Mouse (Mus musculus) kidney, postnatal 36 days (tissue): ENCODE data around the gene Pcx.

ENCODE experiments used
- DNase-seq, 2 experiments: peaks; one replicate each; pipeline ENCODE4 v3.0.0; 2021 to 2022; ENCODE audit warnings: mixed read lengths in 2 of 2

Pcx gene

DNA sequence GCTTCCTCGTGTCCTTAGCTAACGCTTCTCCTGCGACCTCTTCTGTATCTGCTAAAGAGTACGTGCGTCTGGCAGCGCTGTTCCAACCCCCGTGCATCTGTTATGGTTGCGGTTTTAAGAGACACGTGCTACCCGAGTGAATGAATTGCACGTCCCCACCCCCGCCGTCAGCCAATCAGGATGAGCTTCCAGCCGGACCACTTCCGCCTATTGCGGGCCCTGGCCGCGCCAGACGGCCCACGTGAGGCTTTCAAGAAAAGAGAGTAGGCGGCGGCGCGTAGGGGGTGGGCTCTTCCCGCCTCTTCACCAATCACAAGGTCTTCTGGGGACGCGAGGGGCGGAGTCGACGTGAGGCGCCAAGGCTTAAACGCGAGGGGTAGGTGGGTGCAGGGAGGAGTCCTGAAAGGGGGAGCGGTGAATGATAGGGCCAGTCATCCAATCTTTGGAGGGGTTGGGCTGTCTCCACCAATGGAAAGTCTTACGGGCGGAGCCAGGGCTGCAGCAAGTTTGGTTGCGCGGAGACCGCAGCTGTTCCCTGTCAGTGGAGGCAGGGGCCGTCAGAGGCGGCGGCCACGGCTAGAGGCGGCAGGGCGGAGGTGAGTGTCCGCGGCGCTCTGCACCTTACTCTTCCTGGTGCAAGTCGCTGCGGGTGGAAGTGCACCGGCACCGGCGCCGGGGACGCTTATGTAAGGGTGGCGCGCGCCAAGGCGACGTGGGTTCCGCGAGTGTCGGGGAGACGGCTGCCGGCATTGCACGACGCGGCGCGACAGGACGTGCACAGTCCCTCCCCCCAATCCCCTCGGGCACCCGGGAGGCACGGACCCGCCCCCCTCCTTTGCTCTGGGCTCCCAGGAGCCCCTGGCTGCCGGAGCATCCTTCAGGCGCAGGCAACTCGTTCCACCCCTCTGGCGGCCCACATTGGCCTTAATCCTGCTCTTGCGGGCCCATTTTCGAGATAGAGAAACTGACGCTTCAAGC lies at the start of gene Pcx:
Gene Pcx (plus strand): TSS at position 487 of the 978 bp plus-strand sequence.
- DNase-seq: peak; percentile 98 to 99

DNA sequence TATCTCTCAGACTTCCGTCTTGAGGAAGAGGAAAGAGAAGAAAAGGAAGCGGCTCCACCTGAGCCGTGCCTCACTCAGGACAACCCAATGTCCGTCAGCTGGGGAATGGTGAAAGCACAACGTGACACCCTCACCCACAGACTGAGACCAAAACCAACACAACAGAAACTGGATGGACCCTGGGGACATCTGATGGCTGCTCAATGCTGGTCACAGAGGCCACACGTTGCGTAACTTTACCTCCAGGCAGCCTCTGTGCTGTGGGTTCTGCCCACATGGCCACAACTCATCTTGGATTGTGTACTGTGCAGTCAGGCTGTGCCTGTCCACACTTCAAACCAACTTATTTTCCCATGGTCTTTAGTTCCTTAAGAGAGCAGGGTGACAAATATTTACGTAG lies 48.3 kb upstream of the Pcx start:
- DNase-seq: no peak

DNA sequence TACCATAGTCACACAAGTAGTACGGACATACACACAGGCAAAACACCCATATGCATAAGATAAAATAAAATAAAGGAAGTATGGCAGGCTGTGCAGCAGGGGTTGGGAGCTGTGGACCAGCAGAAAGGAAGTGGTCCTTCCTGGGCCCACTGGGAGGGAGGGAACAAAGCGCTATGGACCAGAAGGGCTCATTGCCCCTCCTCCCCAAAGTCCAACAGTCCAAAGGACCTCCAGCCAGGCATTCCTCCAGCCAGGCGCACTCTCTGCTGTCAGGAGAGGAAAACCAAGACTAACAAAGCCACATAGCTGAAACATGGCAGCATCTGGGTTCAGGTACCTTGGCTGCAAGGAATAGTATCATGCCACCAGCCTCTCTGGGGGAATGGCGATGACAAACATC lies 45.6 kb upstream of the Pcx start:
- peak; percentile 42 to 57 for DNase-seq

DNA sequence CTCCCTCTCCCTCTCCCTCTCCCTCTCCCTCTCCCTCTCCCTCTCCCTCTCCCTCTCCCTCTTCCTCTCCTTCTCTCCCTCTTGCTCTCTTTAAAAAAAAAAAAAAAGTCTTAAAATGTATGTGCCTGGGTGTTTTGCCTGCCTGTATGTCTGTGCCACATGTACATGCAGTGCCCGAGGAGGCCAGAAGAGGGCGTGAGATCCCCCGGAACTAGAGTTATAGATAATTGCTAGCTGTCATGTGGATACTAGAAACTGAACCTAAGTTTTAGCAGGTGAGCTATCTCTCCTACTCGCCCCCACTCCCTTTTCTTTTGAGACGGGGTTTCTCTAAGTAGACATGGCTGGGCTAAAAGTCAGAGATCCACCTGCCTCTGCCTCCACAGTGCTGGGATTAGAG lies 41.9 kb upstream of the Pcx start:
- DNase-seq: peak; percentile 42 to 72

DNA sequence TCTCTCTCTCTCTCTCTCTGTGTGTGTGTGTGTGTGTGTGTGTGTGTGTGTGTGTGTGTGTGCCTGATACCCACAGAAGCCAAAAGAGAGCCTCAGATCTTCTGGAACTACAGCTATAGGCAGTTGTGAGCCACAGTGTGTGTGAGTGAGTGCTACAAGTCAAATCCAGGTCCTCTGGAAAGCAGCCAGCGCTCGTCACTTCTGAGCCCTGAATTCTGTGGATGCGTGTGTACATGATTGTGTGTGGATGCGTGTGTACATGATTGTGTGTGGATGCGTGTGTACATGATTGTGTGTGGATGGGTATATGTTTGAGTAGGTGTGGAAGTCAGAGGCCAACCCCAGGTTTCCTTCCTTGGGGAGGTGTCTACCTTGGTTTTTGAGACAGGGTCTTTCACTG lies 36.7 kb upstream of the Pcx start:
- DNase-seq: no peak

DNA sequence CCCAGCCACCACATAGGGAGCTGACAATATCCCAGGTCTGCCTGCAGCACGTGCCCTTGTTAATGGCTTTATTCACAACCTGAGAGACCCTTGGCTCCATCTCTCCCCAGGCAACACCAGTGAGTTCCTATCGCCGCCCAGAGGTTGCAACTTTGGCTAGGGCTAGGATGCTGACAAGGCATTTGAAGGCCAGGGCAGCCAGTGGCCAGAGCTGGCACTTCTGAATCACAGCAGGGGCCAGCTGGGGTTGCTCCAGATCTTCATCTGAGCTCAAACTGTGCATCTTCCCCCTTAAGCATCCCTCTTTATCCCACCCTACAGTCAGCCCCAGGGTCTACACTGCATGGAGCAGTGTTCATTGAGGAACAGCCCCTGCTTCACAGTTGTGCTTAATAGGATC lies 35.5 kb upstream of the Pcx start:
- DNase-seq: no peak

DNA sequence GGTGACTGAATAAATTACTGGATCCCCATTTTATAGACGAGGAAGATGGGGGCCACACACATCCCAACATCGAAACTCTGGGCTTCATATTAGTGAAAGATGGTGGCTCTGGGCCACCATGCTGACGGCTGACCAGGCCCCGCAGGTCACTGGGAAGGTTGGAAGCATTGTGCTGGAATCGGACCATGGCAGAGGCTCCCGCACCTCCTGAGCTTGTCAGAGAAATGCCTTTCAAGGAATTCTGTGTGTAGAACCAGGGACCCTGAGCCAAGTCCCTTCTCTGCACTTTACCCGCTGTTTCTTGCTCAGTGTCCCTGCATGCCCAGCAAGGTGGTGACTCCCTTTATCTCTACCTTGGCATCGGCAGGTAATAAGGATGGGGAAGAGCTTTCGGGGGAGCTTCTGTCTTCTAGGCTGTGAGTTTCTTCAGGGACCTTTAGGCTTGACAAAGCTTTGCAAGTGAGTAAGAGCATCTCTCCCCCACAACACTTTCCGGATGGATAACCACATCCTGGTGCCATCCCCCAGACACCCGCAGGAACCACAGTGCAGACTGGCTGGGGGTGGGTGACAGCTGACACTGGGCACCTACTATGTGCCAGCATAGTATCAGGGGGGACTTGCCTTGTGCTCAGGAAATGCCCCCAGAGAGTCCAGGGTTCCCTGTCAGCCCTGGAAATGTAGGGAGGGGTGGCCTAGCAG lies 34.9 kb upstream of the Pcx start:
- DNase-seq: no peak

DNA sequence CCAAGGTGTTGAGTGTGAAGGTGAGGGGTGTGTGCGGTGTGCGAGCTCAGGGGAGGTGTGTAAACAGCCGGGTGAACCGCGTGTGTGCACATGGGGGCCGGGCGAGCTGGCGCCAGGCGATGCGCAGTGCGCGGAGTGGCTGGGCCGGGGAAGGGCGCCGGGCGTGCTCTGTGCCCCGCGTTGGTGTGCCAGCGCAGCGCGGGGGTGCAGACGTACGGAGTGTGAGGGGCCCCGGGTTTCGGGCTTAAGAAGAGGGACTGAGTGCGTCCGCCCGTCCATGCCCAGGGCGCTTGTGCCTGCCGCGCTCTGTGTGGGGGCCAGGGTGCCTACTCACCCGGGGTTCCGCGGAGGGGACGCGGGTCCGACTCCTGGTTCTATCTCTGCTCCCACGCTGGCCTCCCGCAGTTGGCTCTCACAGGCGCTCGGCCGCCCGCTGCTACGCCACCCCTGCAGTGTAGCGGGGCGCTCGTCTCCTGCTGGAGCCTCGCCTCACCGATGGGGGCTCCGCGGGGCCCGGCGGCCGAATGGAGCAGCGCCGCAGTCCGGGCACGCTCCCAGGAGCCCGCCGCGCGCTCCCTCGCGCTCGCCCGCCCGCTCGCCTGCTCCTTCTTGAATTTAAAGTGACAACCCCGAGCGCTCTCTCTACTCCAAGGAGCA lies 33.5 kb upstream of the Pcx start:
- DNase-seq: peak; percentile 25 to 70

DNA sequence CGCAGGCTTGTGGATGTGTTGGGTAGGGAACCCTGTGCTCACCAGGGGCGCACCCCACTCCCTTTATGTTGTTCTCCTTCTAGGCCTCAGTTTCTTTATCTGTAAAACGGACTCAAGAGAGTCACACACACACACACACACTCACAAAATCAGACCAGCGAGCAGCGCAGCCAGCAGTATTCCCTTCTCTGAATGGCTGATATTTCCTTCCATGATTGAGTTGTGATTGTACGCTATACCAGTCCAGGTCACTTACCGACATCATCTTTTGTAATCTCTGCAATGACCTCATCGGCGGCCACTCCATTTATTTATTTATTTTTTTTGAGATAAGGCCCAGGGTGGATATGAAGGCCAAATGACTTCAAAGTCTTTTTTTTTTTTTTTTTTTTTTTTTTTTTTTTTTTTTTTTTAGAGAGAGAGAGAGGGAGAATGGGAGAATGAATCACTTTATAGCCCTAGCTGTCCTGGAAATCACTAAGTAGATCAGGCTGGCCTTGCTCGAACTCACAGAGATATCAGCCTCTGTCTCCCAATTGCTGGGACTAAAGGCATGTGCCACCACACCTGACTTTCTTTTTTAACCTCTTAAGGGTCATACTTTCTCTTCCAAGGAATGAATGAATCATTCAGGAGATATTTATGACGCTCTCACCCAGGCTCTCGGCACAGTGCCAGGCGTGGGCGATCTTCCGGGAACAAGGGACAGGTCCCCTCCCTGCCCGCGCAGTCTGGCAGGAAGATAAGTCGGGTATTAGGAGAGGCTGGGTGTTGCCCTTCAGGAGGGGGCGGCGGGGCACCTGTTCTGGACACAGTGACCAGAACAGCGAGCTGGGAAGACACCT lies 32.7 kb upstream of the Pcx start, which contains the start of gene Syt12:
Gene Syt12 (minus strand): TSS at position 103 of the 845 bp plus-strand sequence.
- peak; percentile 10 to 46 for DNase-seq

DNA sequence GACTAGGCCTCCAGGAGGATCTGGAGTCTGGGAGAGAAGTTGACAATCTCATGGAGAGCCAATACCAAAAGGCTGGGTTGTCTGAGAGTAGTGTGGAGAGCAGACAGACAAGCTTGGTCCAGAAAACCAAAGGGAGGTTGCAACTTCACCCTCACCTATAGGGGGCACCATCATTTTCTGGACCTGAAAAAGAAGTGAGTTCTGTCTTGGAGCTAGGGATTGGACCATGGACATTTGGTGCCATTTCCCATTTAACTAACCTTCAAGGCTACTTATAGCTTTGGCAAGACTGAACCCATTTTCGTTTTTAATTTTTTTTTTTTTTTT lies 32.1 kb upstream of the Pcx start:
- DNase-seq: peak; percentile 18 to 19

DNA sequence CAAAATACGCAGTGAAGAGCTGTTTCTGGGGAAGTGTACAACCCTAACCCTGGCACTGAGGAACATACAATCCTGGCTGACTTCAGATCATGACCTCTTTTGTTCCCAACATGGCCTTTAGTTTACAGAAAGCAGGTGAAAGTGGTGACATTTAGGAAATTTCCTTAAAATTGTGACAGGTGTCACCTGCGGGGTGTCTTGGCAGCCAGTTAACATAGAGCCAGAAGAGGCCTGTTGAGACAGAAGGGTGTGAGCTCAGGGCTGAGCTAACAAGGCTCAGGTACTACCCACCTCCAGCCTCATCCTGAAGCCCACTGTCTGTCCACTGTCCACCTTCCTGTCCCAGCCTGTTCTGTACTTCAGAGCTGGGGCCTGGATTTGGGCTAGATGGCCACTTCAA lies 30.2 kb upstream of the Pcx start:
- no peak for DNase-seq

DNA sequence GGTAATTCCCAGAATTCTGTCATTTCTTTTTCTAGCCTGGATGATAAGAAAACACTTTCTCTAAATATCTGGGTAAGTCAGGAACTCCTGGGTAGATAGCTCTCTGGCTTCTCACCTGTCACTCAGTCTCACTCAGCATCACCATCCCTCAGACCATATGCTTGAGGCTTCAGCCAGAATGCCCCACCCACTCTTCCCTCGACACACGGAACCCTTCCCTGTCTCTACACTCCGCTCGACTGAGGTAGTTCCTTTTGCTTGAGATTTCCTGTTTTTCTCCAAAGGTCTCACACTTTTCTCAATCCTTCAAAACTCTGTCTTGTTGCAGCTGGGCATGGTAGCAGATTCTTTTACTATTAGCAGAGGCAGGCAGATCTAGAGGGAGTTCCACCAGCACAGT lies 28.9 kb upstream of the Pcx start:
- DNase-seq: no peak

DNA sequence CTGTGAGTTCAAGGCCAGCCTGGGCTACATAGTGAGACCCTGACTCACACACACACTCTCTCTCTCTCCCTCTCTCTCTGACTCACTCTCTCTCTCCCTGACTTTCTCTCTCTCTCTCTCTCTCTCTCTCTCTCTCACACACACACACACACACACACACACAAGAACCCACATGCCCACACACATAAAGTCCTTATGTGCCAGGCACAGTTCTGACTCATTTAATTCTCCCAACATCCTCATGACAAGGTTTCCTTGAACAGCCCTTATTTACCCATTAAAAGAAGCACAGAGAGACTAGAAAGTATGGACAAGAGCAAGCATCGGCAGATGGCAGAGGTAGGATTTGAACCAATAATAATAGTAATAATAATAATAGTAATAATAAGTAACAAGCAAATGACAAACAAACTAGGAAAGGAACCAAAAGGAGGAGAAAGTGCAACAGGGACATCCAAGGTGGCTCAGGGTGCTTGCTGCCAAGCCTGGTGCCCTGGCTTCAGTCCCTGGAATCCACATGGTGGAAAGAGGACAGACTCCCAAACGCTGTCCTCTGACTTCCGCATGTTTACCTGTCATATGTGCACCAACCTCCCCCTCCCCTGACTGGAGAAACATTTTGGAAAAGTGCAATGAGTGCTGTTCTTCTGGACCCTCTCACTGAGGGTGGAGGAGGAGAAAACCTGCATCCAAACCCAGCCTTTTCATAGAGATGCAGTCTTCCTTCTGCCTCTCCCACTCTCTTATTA lies 28.0 kb upstream of the Pcx start:
- DNase-seq: no peak

DNA sequence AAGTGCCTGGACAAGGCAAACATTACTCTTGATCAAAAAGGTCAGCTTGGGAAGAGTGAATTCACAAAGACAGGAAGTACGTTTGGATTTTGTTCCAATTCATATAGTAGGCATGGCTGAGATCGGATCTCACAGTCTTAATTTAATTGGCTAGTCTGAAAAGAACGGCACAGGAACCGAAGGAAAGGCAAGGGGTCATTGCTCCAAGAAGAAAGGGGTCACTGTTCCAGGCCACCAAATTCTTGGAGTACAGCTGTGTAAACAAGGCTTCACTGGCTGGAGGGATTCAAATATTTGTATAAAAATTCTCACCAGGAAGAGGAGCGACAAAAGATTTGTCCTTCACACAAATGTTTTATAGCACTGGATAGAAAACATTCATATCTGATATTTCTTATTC lies 25.3 kb upstream of the Pcx start:
- peak in 1 of 2 experiments; percentile 25 for DNase-seq

DNA sequence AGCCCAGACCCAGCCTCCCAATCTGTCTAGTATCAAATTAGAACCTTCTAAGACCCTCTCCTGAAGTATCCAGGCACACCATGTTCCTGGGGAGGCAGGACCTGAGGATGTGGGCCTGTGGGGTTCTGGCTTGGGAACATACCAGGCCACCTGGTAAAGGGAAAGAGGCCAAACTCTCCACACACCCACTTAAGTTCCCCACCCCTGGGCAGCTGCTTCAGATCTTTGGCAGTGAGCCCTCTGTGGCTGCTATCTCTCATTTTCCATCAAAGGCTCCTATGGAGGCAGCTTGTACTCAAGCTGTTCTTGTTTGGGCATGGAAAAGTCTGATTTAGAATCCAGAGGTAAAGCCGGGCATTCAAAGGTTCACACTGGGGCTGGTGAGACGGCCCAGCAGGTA lies 22.4 kb upstream of the Pcx start:
- no peak for DNase-seq

DNA sequence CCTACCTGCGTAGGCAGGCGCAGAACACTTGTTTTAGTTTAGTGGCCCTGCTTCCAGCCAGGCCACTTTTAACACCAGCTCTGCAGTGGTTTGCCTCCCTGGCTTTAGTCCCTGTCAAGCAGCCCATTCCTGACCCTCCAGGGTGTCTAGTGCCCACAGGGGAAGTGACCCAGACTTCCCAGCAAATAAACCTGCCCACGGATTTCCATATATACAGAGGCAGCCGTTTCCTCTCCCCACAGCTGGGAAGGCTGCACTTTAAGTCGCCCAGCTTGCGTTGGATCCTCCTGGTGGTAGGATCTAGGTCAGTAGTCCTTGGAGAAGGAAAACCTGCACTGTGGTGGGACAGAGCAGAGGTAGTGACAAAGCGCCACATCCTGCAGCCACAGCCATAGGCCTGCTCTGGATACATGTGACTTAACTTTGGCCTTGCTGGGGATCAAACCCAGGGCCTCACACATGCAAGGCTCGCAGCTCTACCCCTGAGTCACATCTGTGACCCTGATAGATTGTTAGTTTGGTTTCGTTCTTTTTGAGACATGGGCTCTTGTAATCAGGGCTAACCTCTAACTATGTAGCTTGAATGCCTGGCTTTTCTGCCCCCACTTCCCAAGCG lies 19.1 kb upstream of the Pcx start:
- DNase-seq: no peak

DNA sequence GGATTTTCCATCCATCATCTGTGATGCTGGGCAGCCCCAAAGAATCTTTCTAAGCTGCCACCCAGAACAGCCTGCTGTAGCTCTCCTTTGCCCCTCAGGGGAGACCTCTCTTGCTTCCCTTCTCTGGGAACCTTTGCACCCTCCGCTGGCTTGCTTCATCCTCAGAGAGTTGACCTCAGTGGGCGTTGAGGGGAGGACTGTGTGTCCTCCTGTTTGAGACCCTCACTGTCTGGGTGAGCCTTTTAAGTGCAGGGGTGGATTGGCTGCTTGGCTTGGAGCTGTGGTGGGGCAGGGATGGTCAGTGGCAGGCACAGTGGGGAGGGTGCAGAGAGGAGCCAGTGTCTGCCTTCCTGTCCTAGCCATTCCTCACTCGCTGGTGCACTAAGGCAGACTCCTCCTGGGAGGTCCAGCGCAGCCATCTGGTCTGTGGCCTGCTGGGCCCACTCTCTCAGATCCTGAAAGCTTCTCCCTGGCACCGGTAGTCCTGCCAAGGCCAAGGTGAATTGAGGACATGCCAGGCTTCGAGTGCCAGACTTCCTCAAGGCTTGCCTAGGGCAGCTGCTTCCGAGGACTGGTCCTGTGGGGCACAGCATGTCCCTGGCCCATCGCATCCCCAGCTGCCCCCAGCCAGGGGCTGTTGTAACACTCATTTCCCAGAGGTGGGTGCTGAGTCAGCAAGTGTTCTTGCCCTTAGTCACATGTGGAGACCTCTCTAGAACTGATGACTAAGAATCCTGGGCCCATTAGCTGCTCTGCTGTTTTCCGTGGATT lies 17.6 kb upstream of the Pcx start:
- peak; percentile 83 to 91 for DNase-seq

DNA sequence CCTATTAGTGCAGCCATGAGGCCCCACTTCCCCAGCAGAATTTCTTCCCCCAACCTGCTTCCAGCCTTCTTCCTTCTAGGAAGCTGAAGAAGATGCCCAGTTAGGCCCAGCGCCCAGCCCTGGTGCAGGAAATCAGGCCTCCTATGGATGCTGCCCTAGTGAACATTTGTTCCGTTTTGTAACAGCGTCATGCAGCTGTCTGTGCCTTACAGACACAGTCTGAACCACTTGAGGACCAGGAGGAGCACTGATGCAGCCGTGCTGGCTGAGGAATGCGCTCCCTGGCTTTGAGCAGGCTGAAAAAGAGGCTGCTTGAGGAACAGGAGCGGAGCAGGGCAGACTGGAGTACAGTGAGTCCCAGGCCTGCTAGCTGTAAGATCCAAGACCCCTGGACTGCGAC lies 15.6 kb upstream of the Pcx start:
- DNase-seq: no peak

DNA sequence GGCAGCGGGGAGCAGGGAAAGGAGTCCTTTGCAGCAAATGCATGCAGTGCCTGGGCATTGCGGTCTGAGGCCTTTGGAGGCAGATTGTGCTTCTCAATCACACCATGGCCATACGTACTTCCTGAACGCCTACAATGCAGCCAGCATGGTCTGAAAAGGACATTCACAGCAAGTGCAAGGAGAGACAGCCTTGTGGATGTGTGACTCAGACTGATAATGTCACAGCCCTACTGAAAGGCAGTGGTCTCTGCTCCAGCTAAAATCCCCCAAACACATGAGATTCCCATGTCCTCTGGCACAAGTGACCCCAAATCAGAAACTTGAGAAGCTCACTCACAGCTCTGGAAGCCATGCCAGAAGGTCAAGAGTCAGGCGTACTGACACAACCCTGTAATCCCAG lies 14.5 kb upstream of the Pcx start:
- no peak for DNase-seq

DNA sequence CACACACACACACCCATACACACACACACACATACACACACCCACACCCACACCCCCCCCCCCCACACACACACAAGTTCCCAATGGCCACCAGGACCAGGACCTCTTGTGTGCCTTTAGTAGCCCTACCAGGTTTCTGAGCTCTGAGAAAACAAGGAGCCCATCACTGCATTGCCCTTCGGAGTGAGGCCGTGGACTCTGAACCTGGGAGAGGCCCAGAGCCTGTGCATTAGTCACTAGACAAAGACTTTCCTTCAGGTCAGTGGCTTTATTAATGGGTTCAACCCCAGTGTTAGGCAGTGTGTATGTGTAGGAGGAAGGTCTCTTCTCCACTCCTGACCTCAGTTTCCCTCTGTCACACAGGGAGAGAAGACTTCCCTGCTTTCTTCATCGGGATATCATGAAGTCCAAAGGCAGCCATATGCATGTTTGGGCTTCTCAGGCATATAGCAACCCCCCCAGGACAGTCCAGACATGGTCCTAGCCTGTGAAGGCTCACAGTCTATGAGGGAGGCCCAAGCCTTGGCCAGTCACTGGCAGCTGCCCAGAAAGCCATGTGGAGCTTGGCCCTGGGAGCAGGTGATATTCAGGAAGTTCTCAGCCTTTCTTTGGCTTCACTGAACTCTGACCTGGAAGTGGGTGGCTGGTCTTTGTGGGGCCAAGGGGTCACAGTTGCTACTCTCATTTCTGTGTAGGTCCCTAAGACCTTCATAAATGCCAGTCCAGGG lies 13.6 kb upstream of the Pcx start:
- DNase-seq: peak; percentile 68 to 82
